Mouse (Mus musculus): ENCODE measurements at regions not wholly inside any gene's neighbourhood (a gene's known extent, or its start where the extent isn't known, plus 50 kb on each side); places are given as distances from the start of the nearest gene placed in this dataset.

- TF ChIP-seq CTCF (IDR thresholded peaks at IDR 0.05; ENCODE audit: low read depth, low read length): no peak
- TF ChIP-seq POLR2A (IDR thresholded peaks at IDR 0.05; ENCODE audit: extremely low read depth, insufficient read depth, low read length): no peak
Measured at GRCm38 (mm10) chr15:92973651-92974229, 301.2 kb downstream of the Gxylt1 start.
